Mouse (Mus musculus): ENCODE data around the gene 4933430I17Rik. TPM values are rescaled to one million over a fixed set of nuclear protein-coding genes. Genes with fewer than 3 reads are reported as not detected.

The 4933430I17Rik gene
- polyA plus RNA-seq, 1 experiment: 9.8 TPM

DNA sequence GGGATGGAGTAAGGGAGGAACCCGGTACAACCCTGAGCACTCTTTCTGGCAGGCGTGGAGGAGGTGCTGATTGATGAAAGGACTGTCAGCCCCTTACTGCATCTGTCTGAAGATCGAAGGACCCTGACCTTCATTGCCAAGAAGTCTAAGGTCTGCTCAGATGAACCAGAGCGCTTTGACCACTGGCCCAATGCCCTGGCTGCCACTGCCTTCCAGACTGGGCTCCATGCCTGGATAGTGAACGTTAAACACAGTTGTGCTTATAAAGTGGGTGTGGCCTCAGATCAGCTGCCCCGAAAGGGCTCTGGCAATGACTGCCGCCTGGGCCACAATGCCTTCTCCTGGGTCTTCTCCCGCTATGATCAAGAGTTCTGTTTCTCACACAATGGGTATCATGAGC is 29.2 kb upstream of the 4933430I17Rik start:
- no peaks in the 10 kb centered on the region; the same call in 1 of the 2 replicates for H3K4me1 ChIP-seq (ENCODE audit: control insufficient read depth, insufficient read depth, low read length)
- no peaks in the 10 kb centered on the region for H3K36me3 ChIP-seq (ENCODE audit: control insufficient read depth, insufficient read depth, low read length)
- no peaks in the 10 kb centered on the region for H3K27me3 ChIP-seq (ENCODE audit: control insufficient read depth, insufficient read depth, low read length)
- TF ChIP-seq CTCF (IDR thresholded peaks at IDR 0.05; ENCODE audit: control insufficient read depth, insufficient read depth, insufficient replicate concordance, low read depth, low read length): no peak
- TF ChIP-seq POLR2A (IDR thresholded peaks at IDR 0.05; ENCODE audit: control insufficient read depth, low read depth, low read length): no peak
- no peak overlapping the region for H3K4me3 ChIP-seq (ENCODE audit: control insufficient read depth, low read depth, low read length)
- no peak overlapping the region for H3K27ac ChIP-seq (ENCODE audit: control insufficient read depth, insufficient read depth, low read depth, low read length)

GRCm38 (mm10) chr4:62496815-62497214 is 28.4 kb upstream of the 4933430I17Rik start:
- no peak overlapping the region for H3K4me3 ChIP-seq (ENCODE audit: control insufficient read depth, low read depth, low read length)
- H3K4me1 ChIP-seq (ENCODE audit: control insufficient read depth, insufficient read depth, low read length): peaks cover 4% of the 10 kb centered on the region
- H3K27me3 ChIP-seq (ENCODE audit: control insufficient read depth, insufficient read depth, low read length): no peaks in the 10 kb centered on the region
- no peak overlapping the region for H3K27ac ChIP-seq (ENCODE audit: control insufficient read depth, insufficient read depth, low read depth, low read length)
- TF ChIP-seq POLR2A (IDR thresholded peaks at IDR 0.05; ENCODE audit: control insufficient read depth, low read depth, low read length): no peak
- TF ChIP-seq CTCF (IDR thresholded peaks at IDR 0.05; ENCODE audit: control insufficient read depth, insufficient read depth, insufficient replicate concordance, low read depth, low read length): no peak
- no peaks in the 10 kb centered on the region for H3K36me3 ChIP-seq (ENCODE audit: control insufficient read depth, insufficient read depth, low read length)

DNA sequence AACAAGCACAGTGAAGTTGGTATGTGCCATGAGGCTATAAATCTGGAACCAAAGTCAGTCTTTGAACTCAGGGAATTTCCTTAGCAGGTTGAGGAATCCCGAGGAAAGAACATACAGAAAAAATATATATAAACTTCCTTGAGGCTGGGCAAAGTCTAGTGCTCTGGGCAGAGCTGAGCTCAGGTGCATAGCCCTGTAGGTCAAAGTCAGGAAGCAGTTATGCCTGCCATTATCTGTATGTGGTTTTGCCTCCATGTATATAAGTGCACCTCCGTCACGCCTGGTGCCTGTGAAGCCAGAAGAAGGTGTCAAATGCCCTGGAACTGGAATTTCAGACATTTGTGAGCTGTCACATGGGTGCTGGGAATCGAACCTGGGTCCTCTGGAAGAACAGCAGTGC is 24.4 kb upstream of the 4933430I17Rik start:
- no peaks in the 10 kb centered on the region for H3K36me3 ChIP-seq (ENCODE audit: control insufficient read depth, insufficient read depth, low read length)
- no peak for TF ChIP-seq CTCF (IDR thresholded peaks at IDR 0.05; ENCODE audit: control insufficient read depth, insufficient read depth, insufficient replicate concordance, low read depth, low read length)
- TF ChIP-seq POLR2A (IDR thresholded peaks at IDR 0.05; ENCODE audit: control insufficient read depth, low read depth, low read length): no peak
- no peaks in the 10 kb centered on the region for H3K27me3 ChIP-seq (ENCODE audit: control insufficient read depth, insufficient read depth, low read length)
- H3K27ac ChIP-seq (ENCODE audit: control insufficient read depth, insufficient read depth, low read depth, low read length): no peak overlapping the region
- H3K4me3 ChIP-seq (ENCODE audit: control insufficient read depth, low read depth, low read length): no peak overlapping the region
- H3K4me1 ChIP-seq (ENCODE audit: control insufficient read depth, insufficient read depth, low read length): peaks cover 8% of the 10 kb centered on the region

GRCm38 (mm10) chr4:62501534-62501933 is 23.6 kb upstream of the 4933430I17Rik start:
- Histone ChIP-seq H3K4me3 (ENCODE audit: control insufficient read depth, low read depth, low read length) (peak overlapping the region; percentile 94), H3K27ac (ENCODE audit: control insufficient read depth, insufficient read depth, low read depth, low read length) (peak overlapping the region; percentile 83), H3K27me3 (ENCODE audit: control insufficient read depth, insufficient read depth, low read length) (no peaks in the 10 kb centered on the region), H3K4me1 (ENCODE audit: control insufficient read depth, insufficient read depth, low read length) (peaks cover 8% of the 10 kb centered on the region), H3K36me3 (ENCODE audit: control insufficient read depth, insufficient read depth, low read length) (no peaks in the 10 kb centered on the region)
- TF ChIP-seq POLR2A (IDR thresholded peaks at IDR 0.05; ENCODE audit: control insufficient read depth, low read depth, low read length) (no peak), CTCF (IDR thresholded peaks at IDR 0.05; ENCODE audit: control insufficient read depth, insufficient read depth, insufficient replicate concordance, low read depth, low read length) (no peak)

- Histone ChIP-seq H3K4me1 (ENCODE audit: control insufficient read depth, insufficient read depth, low read length) (peaks cover 8% of the 10 kb centered on the region), H3K27ac (ENCODE audit: control insufficient read depth, insufficient read depth, low read depth, low read length) (peak overlapping the region; percentile 87), H3K27me3 (ENCODE audit: control insufficient read depth, insufficient read depth, low read length) (no peaks in the 10 kb centered on the region), H3K4me3 (ENCODE audit: control insufficient read depth, low read depth, low read length) (peak overlapping the region; percentile 94), H3K36me3 (ENCODE audit: control insufficient read depth, insufficient read depth, low read length) (no peaks in the 10 kb centered on the region)
- no peak for TF ChIP-seq CTCF (IDR thresholded peaks at IDR 0.05; ENCODE audit: control insufficient read depth, insufficient read depth, insufficient replicate concordance, low read depth, low read length)
- peak; percentile 91 for TF ChIP-seq POLR2A (IDR thresholded peaks at IDR 0.05; ENCODE audit: control insufficient read depth, low read depth, low read length)
Measured at GRCm38 (mm10) chr4:62501964-62502732, 23.0 kb upstream of the 4933430I17Rik start.

- H3K4me3 ChIP-seq (ENCODE audit: control insufficient read depth, low read depth, low read length): peak overlapping the region; percentile 14; the same call in 1 of the 2 replicates
- H3K27me3 ChIP-seq (ENCODE audit: control insufficient read depth, insufficient read depth, low read length): no peaks in the 10 kb centered on the region
- H3K4me1 ChIP-seq (ENCODE audit: control insufficient read depth, insufficient read depth, low read length): peaks cover 8% of the 10 kb centered on the region
- no peaks in the 10 kb centered on the region for H3K36me3 ChIP-seq (ENCODE audit: control insufficient read depth, insufficient read depth, low read length)
- no peak overlapping the region for H3K27ac ChIP-seq (ENCODE audit: control insufficient read depth, insufficient read depth, low read depth, low read length)
- TF ChIP-seq POLR2A (IDR thresholded peaks at IDR 0.05; ENCODE audit: control insufficient read depth, low read depth, low read length) (no peak), CTCF (IDR thresholded peaks at IDR 0.05; ENCODE audit: control insufficient read depth, insufficient read depth, insufficient replicate concordance, low read depth, low read length) (no peak)
Measured at GRCm38 (mm10) chr4:62502969-62503368, 22.2 kb upstream of the 4933430I17Rik start.

DNA sequence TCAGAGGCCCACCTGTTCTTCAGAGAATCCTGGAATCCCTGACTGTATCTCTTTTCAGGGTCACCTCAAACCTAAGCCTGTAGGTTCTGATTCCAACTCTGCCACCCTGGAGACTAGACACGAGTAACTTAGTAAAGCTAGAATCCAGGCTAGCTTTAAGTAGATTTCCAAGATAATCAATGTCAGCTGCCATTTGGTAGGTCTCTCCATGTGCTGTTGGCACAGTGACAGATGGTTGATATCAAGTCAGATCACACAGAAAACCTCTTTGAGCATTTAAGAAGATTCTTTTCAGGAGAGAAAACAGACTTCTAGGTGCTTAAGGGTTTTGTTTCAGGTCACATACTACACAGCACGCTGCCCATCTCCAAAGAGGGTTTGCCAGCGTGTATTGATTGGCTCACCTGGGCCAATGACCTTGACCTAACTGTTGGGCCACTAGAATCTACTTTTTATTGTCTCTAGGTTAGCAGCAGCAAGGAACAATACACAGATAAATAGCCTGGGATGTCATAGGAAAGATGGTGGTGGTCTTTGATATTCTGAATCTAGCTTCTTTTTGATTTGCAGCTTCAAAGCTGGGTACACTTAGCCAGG is 21.7 kb upstream of the 4933430I17Rik start, which contains the start of gene Hdhd3:
Gene Hdhd3, minus strand, starts transcription at position 94 of the 597 bp plus-strand sequence.
- TF ChIP-seq POLR2A (IDR thresholded peaks at IDR 0.05; ENCODE audit: control insufficient read depth, low read depth, low read length) (no peak), CTCF (IDR thresholded peaks at IDR 0.05; ENCODE audit: control insufficient read depth, insufficient read depth, insufficient replicate concordance, low read depth, low read length) (no peak)
- no peaks in the 10 kb centered on the region for H3K27me3 ChIP-seq (ENCODE audit: control insufficient read depth, insufficient read depth, low read length)
- peaks cover 8% of the 10 kb centered on the region for H3K4me1 ChIP-seq (ENCODE audit: control insufficient read depth, insufficient read depth, low read length)
- H3K4me3 ChIP-seq (ENCODE audit: control insufficient read depth, low read depth, low read length): peak within 1 kb of the TSS; percentile 94
- H3K27ac ChIP-seq (ENCODE audit: control insufficient read depth, insufficient read depth, low read depth, low read length): peak within 1 kb of the TSS; percentile 87
- no peaks in the 10 kb centered on the region for H3K36me3 ChIP-seq (ENCODE audit: control insufficient read depth, insufficient read depth, low read length)
